Mouse (Mus musculus) gastrocnemius, postnatal 25 days (tissue): ENCODE measurements at regions not wholly inside any gene's neighbourhood (a gene's known extent, or its start where the extent isn't known, plus 50 kb on each side); places are given as distances from the start of the nearest gene placed in this dataset.

Experiments used
- DNase-seq: peaks from one replicate; pipeline ENCODE4 v3.0.0; 2022

- DNase-seq: no peak
Observed at GRCm38 (mm10) chr6:31161445-31162340, 202.8 kb upstream of the Klf14 start.

- DNase-seq: no peak
Observed at GRCm38 (mm10) chr6:31165011-31165410, 206.1 kb upstream of the Klf14 start.

- DNase-seq: no peak
Observed at GRCm38 (mm10) chr6:31166347-31166746, 207.5 kb upstream of the Klf14 start.

GRCm38 (mm10) chr6:31167732-31168131 is 208.9 kb upstream of the Klf14 start:
- DNase-seq: no peak

GRCm38 (mm10) chr6:31168730-31169129 is 209.9 kb upstream of the Klf14 start:
- no peak for DNase-seq

- no peak for DNase-seq
Observed at GRCm38 (mm10) chr6:31169343-31169742, 210.5 kb upstream of the Klf14 start.

- DNase-seq: no peak
Observed at GRCm38 (mm10) chr6:31169868-31170600, 211.2 kb upstream of the Klf14 start.

GRCm38 (mm10) chr6:31171831-31172569 is 213.1 kb upstream of the Klf14 start:
- no peak for DNase-seq

- DNase-seq: no peak
Observed at GRCm38 (mm10) chr6:31175769-31176168, 216.9 kb upstream of the Klf14 start.

GRCm38 (mm10) chr6:31176368-31176767 is 217.5 kb upstream of the Klf14 start:
- DNase-seq: no peak

GRCm38 (mm10) chr6:31176831-31177230 is 218.0 kb upstream of the Klf14 start:
- no peak for DNase-seq

- no peak for DNase-seq
Observed at GRCm38 (mm10) chr6:31178201-31178880, 219.5 kb upstream of the Klf14 start.

- no peak for DNase-seq
Observed at GRCm38 (mm10) chr6:31182284-31182683, 216.3 kb upstream of the Mkln1 start.

GRCm38 (mm10) chr6:31183127-31183526 is 215.4 kb upstream of the Mkln1 start:
- DNase-seq: no peak

- DNase-seq: no peak
Observed at GRCm38 (mm10) chr6:31184554-31184953, 214.0 kb upstream of the Mkln1 start.

- DNase-seq: no peak
Observed at GRCm38 (mm10) chr6:31185151-31185550, 213.4 kb upstream of the Mkln1 start.

- DNase-seq: no peak
Observed at GRCm38 (mm10) chr6:31188066-31188465, 210.5 kb upstream of the Mkln1 start.

GRCm38 (mm10) chr6:31189060-31189459 is 209.5 kb upstream of the Mkln1 start:
- no peak for DNase-seq

GRCm38 (mm10) chr6:31190070-31190469 is 208.5 kb upstream of the Mkln1 start:
- no peak for DNase-seq

- no peak for DNase-seq
Observed at GRCm38 (mm10) chr6:31190628-31191373, 207.7 kb upstream of the Mkln1 start.

GRCm38 (mm10) chr6:31191577-31191976 is 207.0 kb upstream of the Mkln1 start:
- DNase-seq: no peak
